Mouse (Mus musculus) liver, embryonic 13.5 days (tissue): ENCODE results near the gene Efcc1. TPM values are rescaled to one million over a fixed set of nuclear protein-coding genes. Genes with fewer than 3 reads are reported as not detected.

ENCODE experiments used
- ATAC-seq: fragments of 200-750 bp; cut with Nextera tagmentation; 2 replicates; pipeline ENCODE4 v1.8.0; 2017; ENCODE audit warnings: low read depth, mild to moderate bottlenecking, moderate number of reproducible peaks, moderate library complexity
- DNase-seq: peaks from one replicate; pipeline ENCODE4 v3.0.0; 2022
- H3K27ac ChIP-seq: fragments of 300-500 bp; sonication (generic); 2 replicates; pipeline ENCODE4 v1.5.1; 2015; ENCODE audit warnings: moderate library complexity, mild to moderate bottlenecking, inconsistent platforms
- H3K27me3 ChIP-seq: fragments of 300-500 bp; sonication (generic); 2 replicates; pipeline ENCODE4 v1.6.1; 2015; ENCODE audit warnings: mild to moderate bottlenecking, inconsistent platforms
- H3K36me3 ChIP-seq: fragments of 300-500 bp; sonication (generic); 2 replicates; pipeline ENCODE4 v1.6.1; 2015; ENCODE audit warnings: mild to moderate bottlenecking, inconsistent platforms
- H3K4me1 ChIP-seq: fragments of 300-500 bp; sonication (generic); replicated peaks from 2 replicates; pipeline ENCODE4 v1.6.1; 2015; ENCODE audit warnings: inconsistent platforms
- H3K4me2 ChIP-seq: fragments of 300-500 bp; sonication (generic); 2 replicates; pipeline ENCODE4 v1.6.1; 2015; ENCODE audit warnings: inconsistent platforms, mild to moderate bottlenecking, moderate library complexity
- H3K4me3 ChIP-seq: fragments of 300-500 bp; sonication (generic); replicated peaks from 2 replicates; pipeline ENCODE4 v1.5.1; 2015; ENCODE audit warnings: mild to moderate bottlenecking, inconsistent platforms
- H3K9ac ChIP-seq: fragments of 300-500 bp; sonication (generic); 2 replicates; pipeline ENCODE4 v1.6.1; 2015; ENCODE audit warnings: mild to moderate bottlenecking, inconsistent platforms
- H3K9me3 ChIP-seq: fragments of 300-500 bp; sonication (generic); replicated peaks from 2 replicates; pipeline ENCODE4 v1.6.1; 2016; ENCODE audit warnings: inconsistent platforms
- WGBS: fragments of 180-500 bp; shearing (Covaris S2); methylation state at CpG from one replicate; pipeline ENCODE4 v1.1.7; 2015; ENCODE audit not compliant: insufficient replicate concordance; 5-methylcytosine and 5-hydroxymethylcytosine counted together
- polyA plus RNA-seq: library from polyadenylated mRNA; unstranded; fragments of >200 nt; fragmentation: Nextera tagmentation; extraction: Ambion mirVana; gene quantifications from 2 replicates; pipeline ENCODE4 v1.2.1, GENCODE M21; 2015

Gene Efcc1
- polyA plus RNA-seq, 1 experiment from 2014 or later = 0.35 TPM

DNA sequence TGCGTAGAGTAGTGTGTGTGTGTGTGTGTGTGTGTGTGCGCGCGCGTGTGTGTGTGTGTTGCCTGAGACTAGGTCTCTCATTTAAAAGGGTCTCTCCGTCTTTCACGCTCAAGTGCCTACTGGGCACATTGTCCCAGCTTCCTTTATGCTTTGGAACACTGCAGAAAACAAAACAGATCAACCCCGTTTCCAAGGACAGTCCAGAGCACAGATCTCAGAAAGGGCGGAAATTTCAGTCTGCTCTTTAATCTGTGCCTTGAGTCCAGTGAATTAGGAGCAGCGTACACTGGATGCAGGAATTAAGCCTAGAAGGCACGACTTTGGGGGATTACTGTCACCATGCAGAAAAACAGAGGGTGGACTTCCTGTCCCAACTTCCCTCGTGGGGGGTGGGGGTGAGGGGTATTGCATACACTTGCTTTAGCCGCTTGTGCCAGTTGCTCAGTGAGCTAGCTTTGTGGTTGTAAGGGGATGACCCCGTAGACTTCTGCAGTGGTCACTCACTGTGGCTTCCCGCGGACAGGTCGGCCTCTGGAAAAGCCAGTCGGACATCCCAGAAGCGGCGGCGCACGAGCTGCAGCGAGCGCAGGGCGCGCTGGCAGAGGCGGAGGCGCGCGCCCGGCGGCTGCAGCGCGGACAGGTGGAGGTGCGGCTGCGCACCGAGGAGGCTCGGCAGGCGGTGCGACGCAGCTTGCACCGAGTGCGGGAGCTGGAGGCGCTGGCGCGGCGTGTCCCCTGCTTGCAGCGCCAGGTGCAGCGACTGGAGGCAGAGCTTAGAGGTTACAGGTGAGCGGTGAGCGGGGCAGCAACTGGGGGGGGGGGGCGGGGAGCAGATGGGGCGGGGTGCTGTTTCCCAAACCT is 1.7 kb downstream of the Efcc1 start:
- Histone ChIP-seq H3K9me3 (no peaks in the 10 kb centered on the region), H3K27me3 (peaks cover 95% of the 10 kb centered on the region), H3K4me2 (peak overlapping the region; percentile 71), H3K9ac (no peak overlapping the region), H3K4me3 (peak overlapping the region; percentile 50), H3K36me3 (no peaks in the 10 kb centered on the region), H3K4me1 (peaks cover 34% of the 10 kb centered on the region), H3K27ac (no peak overlapping the region)
- WGBS = 6% methylated on average over 53 of the region's 53 CpGs
- no peak for DNase-seq
- no peak for ATAC-seq

DNA sequence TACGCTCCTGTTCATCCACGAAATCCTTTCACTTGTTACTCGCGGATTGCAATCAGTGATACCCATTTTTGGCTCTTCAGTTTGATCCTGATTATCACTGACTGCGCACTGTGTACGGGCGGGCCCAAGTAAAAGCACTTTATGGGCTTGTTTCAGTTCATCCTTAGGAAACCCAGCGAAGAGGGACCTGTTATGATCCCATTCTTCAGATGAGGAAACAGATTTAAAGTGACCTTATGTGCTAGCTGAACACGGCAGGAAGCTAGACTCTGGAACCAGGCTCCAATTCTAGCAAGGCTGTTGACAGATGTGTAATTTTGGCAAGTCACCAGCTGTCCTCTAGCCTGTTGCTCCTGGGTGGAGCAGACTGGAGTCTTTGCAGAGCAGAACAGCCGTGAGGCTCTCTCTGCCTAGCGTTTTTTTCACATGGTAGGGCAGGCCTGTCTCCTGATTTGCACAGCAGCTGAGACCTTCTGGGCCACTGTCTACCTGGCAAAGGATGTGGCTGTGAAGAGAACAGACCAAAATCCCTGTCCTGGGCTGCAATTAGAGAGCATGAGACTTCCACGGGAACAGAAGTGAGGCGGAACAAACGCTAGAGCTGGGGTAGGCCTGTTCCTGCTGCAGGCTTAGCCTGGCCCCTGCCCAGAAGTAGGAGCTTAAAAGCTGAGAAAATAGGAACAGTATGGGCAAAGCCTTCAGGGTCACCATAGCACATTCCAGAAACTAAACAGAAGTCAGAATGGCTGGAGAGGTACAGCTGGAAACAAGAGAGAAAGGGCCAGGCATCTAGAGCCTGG is 2.7 kb downstream of the Efcc1 start:
- Histone ChIP-seq H3K36me3 (no peaks in the 10 kb centered on the region), H3K4me1 (peaks cover 44% of the 10 kb centered on the region), H3K9ac (no peak overlapping the region), H3K9me3 (no peaks in the 10 kb centered on the region), H3K4me3 (no peak overlapping the region), H3K27me3 (peaks cover 86% of the 10 kb centered on the region), H3K27ac (no peak overlapping the region), H3K4me2 (peak overlapping the region; percentile 71)
- ATAC-seq = no peak
- WGBS = 43% methylated on average over 14 of the region's 14 CpGs
- no peak for DNase-seq

DNA sequence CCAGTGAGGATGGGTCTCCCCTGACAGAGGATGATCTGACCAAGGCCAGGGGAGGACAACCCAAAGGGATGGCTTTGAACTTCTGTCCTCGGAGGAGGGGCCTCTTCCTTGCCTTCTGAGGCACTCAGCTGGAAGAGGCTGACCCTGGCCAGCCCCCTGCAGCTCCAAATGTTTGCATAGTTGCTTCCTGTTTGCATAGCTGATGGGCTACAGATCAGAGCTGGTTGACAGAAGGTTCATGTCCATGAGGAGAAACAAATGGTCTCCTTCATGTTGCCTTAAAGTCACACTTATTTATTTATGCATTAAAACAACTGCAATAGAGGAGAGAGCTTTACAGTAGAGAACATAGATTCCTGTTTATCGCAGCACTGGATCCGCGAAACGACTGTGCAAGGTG is 3.5 kb downstream of the Efcc1 start:
- H3K4me1 ChIP-seq = peaks cover 52% of the 10 kb centered on the region
- H3K4me2 ChIP-seq = no peak overlapping the region
- H3K9ac ChIP-seq = no peak overlapping the region
- H3K27ac ChIP-seq = no peak overlapping the region
- no peaks in the 10 kb centered on the region for H3K9me3 ChIP-seq
- WGBS = 60% methylated on average over 5 of the region's 5 CpGs
- H3K36me3 ChIP-seq = no peaks in the 10 kb centered on the region
- peaks cover 78% of the 10 kb centered on the region for H3K27me3 ChIP-seq
- ATAC-seq = no peak
- H3K4me3 ChIP-seq = no peak overlapping the region
- no peak for DNase-seq

DNA sequence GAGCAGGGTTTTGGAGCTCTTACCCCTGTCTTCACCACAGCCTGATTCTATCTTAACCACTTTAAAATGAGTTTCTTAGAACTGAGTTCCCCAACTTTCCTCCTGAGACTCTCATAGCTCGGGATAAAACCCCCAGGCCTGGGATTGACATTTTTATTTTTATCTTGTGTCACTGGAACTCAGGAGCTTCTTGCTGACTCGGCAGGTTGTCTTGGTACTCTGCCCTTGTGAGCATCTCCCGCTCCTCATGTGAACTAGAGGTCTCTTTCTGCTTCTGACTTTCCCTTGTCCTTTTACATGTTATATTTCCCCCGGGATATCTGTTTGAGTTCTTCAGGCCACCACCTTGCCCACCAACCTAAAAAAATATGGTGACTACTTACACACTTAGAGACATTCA is 6.3 kb downstream of the Efcc1 start:
- no peak for DNase-seq
- peaks cover 66% of the 10 kb centered on the region for H3K4me1 ChIP-seq
- no peaks in the 10 kb centered on the region for H3K9me3 ChIP-seq
- H3K27ac ChIP-seq = no peak overlapping the region
- H3K4me3 ChIP-seq = no peak overlapping the region
- no peak overlapping the region for H3K9ac ChIP-seq
- no peaks in the 10 kb centered on the region for H3K36me3 ChIP-seq
- ATAC-seq = no peak
- H3K27me3 ChIP-seq = peaks cover 50% of the 10 kb centered on the region
- 59% methylated on average over 4 of the region's 4 CpGs for WGBS
- no peak overlapping the region for H3K4me2 ChIP-seq

DNA sequence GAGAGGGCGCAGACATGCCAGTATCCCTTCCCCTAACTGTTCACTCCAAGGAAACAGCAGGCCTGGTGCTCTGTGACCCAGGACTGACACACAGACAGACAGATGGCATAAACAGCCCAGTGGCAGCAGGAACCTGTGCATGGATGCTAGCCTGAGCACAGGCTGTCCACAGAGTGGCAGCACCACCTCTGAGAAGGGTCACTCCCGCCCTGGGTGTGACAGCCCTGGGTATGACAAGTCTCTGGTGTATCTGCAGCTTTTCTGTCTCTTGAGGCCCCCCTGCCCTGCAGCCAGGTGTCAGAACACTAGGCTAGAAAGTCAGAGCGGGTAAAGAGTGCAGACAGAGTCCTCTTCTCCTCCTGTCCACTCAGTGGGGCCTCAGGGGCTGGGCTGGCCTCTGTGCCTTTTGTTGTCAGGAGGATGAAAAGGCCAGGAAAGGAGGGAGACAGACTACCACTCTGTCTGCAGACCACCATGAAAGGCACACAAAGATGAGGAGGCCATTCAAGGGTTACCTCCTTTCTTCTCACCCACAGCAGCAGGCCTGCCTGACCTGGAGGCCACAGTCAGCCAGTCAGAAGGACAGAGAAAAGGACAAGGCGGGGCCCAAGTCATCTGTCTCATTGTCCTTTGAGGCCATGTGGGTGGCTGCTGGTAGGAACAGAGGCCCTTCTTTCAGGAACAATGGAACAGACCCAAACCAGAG is 7.4 kb downstream of the Efcc1 start:
- no peak overlapping the region for H3K4me2 ChIP-seq
- DNase-seq = no peak
- H3K9ac ChIP-seq = peak overlapping the region; percentile 24; the same call in 1 of the 2 replicates
- H3K27me3 ChIP-seq = peaks cover 39% of the 10 kb centered on the region
- no peak for ATAC-seq
- H3K36me3 ChIP-seq = no peaks in the 10 kb centered on the region
- H3K9me3 ChIP-seq = no peaks in the 10 kb centered on the region
- peaks cover 68% of the 10 kb centered on the region for H3K4me1 ChIP-seq
- H3K27ac ChIP-seq = peak overlapping the region; percentile 27
- 67% methylated on average over 4 of the region's 4 CpGs for WGBS
- H3K4me3 ChIP-seq = no peak overlapping the region

DNA sequence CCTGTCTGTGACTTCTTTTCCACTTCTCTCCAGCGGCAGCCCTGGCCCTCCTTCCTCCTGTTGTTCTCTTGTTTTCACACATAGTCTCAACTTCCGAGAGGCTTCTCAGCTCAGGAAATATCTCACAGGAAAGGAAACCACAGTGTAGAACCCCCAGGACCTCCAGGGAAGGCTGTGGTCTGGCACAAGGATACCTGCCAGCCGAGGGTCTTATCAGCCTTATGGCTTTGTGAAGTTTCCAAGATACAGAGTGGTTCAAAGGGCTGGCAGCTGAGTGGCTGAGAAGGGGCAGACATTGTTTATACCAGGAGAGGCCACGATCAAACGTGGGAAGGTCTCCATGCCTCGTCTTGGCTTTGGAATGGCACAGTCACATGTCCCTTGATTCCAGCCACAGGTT is 9.2 kb downstream of the Efcc1 start:
- H3K4me1 ChIP-seq = peaks cover 73% of the 10 kb centered on the region
- H3K27ac ChIP-seq = peak overlapping the region; percentile 90
- H3K9me3 ChIP-seq = no peaks in the 10 kb centered on the region
- H3K9ac ChIP-seq = peak overlapping the region; percentile 56
- peak overlapping the region; percentile 28 for H3K4me2 ChIP-seq
- no peak overlapping the region for H3K4me3 ChIP-seq
- H3K36me3 ChIP-seq = no peaks in the 10 kb centered on the region
- ATAC-seq = peak; percentile 10; the same call in 1 of the 2 replicates
- peaks cover 21% of the 10 kb centered on the region for H3K27me3 ChIP-seq
- no peak for DNase-seq
- 15% methylated on average over 6 of the region's 6 CpGs for WGBS

DNA sequence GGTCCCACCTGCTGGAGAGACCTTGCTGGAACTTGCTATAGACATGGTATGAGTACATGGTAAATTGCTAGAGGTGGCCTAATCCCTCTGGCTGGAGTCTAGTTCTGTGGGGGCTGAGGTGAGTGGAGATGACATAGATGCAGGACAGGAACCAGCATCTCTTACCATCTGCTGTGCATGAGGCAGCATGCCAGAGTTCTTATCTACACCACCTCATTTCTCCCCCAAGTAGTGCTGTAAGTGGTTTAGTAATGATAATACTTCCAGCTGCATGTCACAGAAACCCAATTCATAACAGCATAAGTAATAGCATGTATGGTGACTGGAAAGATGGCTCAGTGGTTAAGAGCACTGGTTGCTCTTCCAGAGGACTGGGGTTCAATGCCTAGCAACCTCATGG is 9.8 kb downstream of the Efcc1 start:
- peak overlapping the region; percentile 90 for H3K27ac ChIP-seq
- peak overlapping the region; percentile 56 for H3K9ac ChIP-seq

DNA sequence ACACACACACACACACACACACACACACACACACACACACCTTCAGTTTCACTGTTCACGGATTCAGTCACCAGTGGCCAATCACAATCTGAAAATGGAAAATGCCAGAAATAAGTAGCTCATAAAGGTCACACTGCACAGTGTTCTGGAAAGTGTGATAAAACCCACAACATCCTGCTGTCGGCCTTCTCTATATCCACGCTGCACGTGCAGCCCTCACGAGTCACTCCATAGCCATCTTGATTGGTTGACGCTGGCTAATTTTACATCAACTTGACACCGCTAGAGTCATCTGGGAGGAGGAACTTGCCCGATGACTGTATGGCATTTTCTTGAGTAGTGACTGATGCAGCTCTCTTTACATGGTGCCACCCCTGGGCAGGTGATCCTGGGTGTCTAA is 11.3 kb downstream of the Efcc1 start:
- DNase-seq (no peak), ATAC-seq (no peak)
- H3K27me3 ChIP-seq = peaks cover under 1% of the 10 kb centered on the region; the same call in 1 of the 2 replicates
- no peaks in the 10 kb centered on the region for H3K36me3 ChIP-seq
- peak overlapping the region; percentile 47; the same call in 1 of the 2 replicates for H3K27ac ChIP-seq
- no peak overlapping the region for H3K4me3 ChIP-seq
- 45% methylated on average over 8 of the region's 8 CpGs for WGBS
- peaks cover 93% of the 10 kb centered on the region for H3K4me1 ChIP-seq
- H3K4me2 ChIP-seq = no peak overlapping the region
- H3K9ac ChIP-seq = no peak overlapping the region
- H3K9me3 ChIP-seq = no peaks in the 10 kb centered on the region

More for the DNA sequence above, 9.8 kb downstream of the Efcc1 start:
- peaks cover 15% of the 10 kb centered on the region for H3K27me3 ChIP-seq
- peak overlapping the region; percentile 28 for H3K4me2 ChIP-seq
- DNase-seq (peak; percentile 66), ATAC-seq (peak; percentile 92)
- peaks cover 79% of the 10 kb centered on the region for H3K4me1 ChIP-seq
- H3K4me3 ChIP-seq = no peak overlapping the region
- H3K9me3 ChIP-seq = no peaks in the 10 kb centered on the region
- no peaks in the 10 kb centered on the region for H3K36me3 ChIP-seq

DNA sequence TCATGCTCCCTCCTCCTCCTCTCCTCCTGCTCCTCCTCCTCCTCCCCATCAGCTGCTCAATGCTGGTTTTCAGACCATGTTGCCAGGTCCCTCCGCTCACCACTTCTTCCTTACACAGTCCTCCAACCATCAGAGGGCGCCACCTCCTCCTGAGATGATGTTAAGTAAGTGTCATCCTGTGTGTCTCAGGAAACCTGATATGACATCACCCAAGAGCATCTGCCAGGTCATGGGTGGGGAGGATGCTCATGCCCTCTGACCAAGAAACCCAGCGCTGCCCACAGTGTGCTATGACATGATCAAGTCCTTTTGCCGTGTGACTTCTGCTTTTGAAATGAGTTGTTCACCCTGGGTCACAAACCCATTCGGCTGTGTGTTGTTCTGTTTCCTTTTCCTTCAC is 12.1 kb downstream of the Efcc1 start:
- H3K27ac ChIP-seq = no peak overlapping the region
- no peaks in the 10 kb centered on the region for H3K36me3 ChIP-seq
- 75% methylated on average over 5 of the region's 5 CpGs for WGBS
- DNase-seq (peak; percentile 43), ATAC-seq (no peak)
- no peaks in the 10 kb centered on the region for H3K27me3 ChIP-seq
- H3K4me2 ChIP-seq = no peak overlapping the region
- no peak overlapping the region for H3K9ac ChIP-seq
- H3K9me3 ChIP-seq = no peaks in the 10 kb centered on the region
- H3K4me3 ChIP-seq = no peak overlapping the region
- peaks cover 96% of the 10 kb centered on the region for H3K4me1 ChIP-seq

DNA sequence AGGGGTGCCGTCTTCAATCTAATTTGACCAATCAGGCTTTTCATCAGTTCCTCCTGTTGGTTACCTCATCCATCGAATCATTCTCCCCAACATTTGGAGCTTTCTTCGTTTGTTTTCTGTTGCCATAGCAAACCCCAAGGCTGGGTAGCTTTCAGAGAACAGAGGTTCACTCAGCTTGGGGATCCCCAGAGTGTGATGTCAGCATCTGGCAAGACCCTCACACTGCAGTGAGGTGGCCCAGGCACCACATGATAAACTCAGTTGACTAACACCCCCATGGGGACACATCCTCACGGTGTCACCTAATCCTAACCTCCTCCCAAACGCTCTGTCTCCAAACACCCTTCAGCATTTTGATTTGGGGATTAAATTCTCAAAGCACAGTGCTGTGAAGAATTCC is 12.6 kb downstream of the Efcc1 start:
- no peak overlapping the region for H3K4me3 ChIP-seq
- no peak for DNase-seq
- H3K27ac ChIP-seq = peak overlapping the region; percentile 43; the same call in 1 of the 2 replicates
- H3K9ac ChIP-seq = no peak overlapping the region
- ATAC-seq = no peak
- no peaks in the 10 kb centered on the region for H3K27me3 ChIP-seq
- H3K9me3 ChIP-seq = no peaks in the 10 kb centered on the region
- H3K4me2 ChIP-seq = no peak overlapping the region
- H3K4me1 ChIP-seq = peaks cover 96% of the 10 kb centered on the region
- H3K36me3 ChIP-seq = no peaks in the 10 kb centered on the region
- 82% methylated on average over 5 of the region's 5 CpGs for WGBS

DNA sequence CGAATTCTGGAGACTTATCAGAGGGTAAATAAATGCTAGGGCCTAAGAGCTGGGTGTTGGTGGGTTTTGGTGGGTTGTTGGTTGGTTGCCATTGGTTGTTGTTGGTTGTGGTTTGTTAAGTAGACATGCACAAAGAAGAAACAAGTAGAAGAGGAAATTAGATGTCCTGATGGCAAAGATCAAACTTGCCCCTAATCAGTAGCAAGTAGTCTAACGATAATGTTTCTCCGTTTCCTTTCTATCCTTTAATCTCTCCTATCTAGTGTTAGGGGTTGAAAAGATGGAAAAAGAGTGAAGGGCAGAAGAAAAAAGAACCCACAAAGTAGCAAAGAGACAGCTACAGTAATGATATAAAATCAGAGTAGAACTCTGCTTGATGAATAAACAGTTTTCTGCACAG is 14.0 kb downstream of the Efcc1 start:
- ATAC-seq (no peak), DNase-seq (no peak)
- H3K4me1 ChIP-seq = peaks cover 95% of the 10 kb centered on the region
- H3K9me3 ChIP-seq = no peaks in the 10 kb centered on the region
- H3K4me2 ChIP-seq = no peak overlapping the region
- no peaks in the 10 kb centered on the region for H3K27me3 ChIP-seq
- H3K27ac ChIP-seq = peak overlapping the region; percentile 53; the same call in 1 of the 2 replicates
- no peak overlapping the region for H3K9ac ChIP-seq
- H3K36me3 ChIP-seq = no peaks in the 10 kb centered on the region
- WGBS = 49% methylated on average over 3 of the region's 3 CpGs
- no peak overlapping the region for H3K4me3 ChIP-seq
